Mouse (Mus musculus): Measurements from ENCODE around the gene Nfix.
"Not testable (repeated sequence)": the region's sequence is repeated elsewhere in the genome, so short reads cannot be mapped to it uniquely, and the experiment has no call there.

Gene Nfix

GRCm38 (mm10) chr8:84700941-84701911 lies 98.9 kb downstream of the Nfix start, which contains the start of gene Lyl1:
Lyl1 (plus strand) TSS chr8:84701457.
- DNase-seq (ENCODE audit: low read depth, low spot score) = no peak

- no peak for DNase-seq (ENCODE audit: low read depth, low spot score)
Observed at GRCm38 (mm10) chr8:84700526-84700925, 99.6 kb downstream of the Nfix start.

- peak; percentile 84 for DNase-seq (ENCODE audit: low read depth, low spot score)
Observed at GRCm38 (mm10) chr8:84699861-84700322, 100.3 kb downstream of the Nfix start.

GRCm38 (mm10) chr8:84698929-84699401 lies 101.2 kb downstream of the Nfix start:
- DNase-seq (ENCODE audit: low read depth, low spot score) = peak; percentile 61

GRCm38 (mm10) chr8:84698288-84698687 lies 101.9 kb downstream of the Nfix start:
- DNase-seq (ENCODE audit: low read depth, low spot score) = no peak

GRCm38 (mm10) chr8:84697166-84698130 lies 102.7 kb downstream of the Nfix start:
- DNase-seq (ENCODE audit: low read depth, low spot score) = peak; percentile 74

GRCm38 (mm10) chr8:84695140-84695539 lies 105.0 kb downstream of the Nfix start:
- DNase-seq (ENCODE audit: low read depth, low spot score) = no peak

GRCm38 (mm10) chr8:84693332-84693731 lies 106.8 kb downstream of the Nfix start:
- no peak for DNase-seq (ENCODE audit: low read depth, low spot score)

- DNase-seq (ENCODE audit: low read depth, low spot score) = peak; percentile 97
Observed at GRCm38 (mm10) chr8:84689091-84689915, 110.8 kb downstream of the Nfix start.

- peak; percentile 96 for DNase-seq (ENCODE audit: low read depth, low spot score)
Observed at GRCm38 (mm10) chr8:84687705-84688100, 112.4 kb downstream of the Nfix start, which contains the start of gene Nacc1. Nacc1 (minus strand) TSS chr8:84687862.

- DNase-seq (ENCODE audit: low read depth, low spot score) = peak; percentile 55
Observed at GRCm38 (mm10) chr8:84687003-84687704, 113.0 kb downstream of the Nfix start.

GRCm38 (mm10) chr8:84686191-84687002 lies 113.7 kb downstream of the Nfix start, which contains the start of gene Trmt1:
Trmt1 (plus strand) TSS chr8:84686307.
- DNase-seq (ENCODE audit: low read depth, low spot score) = peak; percentile 60

- DNase-seq (ENCODE audit: low read depth, low spot score) = no peak
Observed at GRCm38 (mm10) chr8:84684537-84684936, 115.6 kb downstream of the Nfix start.

GRCm38 (mm10) chr8:84682257-84682656 lies 117.9 kb downstream of the Nfix start:
- DNase-seq (ENCODE audit: low read depth, low spot score) = no peak

GRCm38 (mm10) chr8:84681476-84681875 lies 118.7 kb downstream of the Nfix start:
- DNase-seq (ENCODE audit: low read depth, low spot score) = no peak

- DNase-seq (ENCODE audit: low read depth, low spot score) = no peak
Observed at GRCm38 (mm10) chr8:84677305-84677704, 122.8 kb downstream of the Nfix start.

GRCm38 (mm10) chr8:84670295-84671006 lies 129.7 kb downstream of the Nfix start:
- DNase-seq (ENCODE audit: low read depth, low spot score) = not testable (repeated sequence)

GRCm38 (mm10) chr8:84668731-84669485 lies 131.2 kb downstream of the Nfix start:
- no peak for DNase-seq (ENCODE audit: low read depth, low spot score)

Measured in brain, adult 2 months (tissue).